Mouse (Mus musculus) thymus, postnatal 10 days (tissue): ENCODE data around the gene Wtap.
"Not testable (repeated sequence)": the region's sequence is repeated elsewhere in the genome, so short reads cannot be mapped to it uniquely, and the experiment has no call there.

ENCODE experiments used
- DNase-seq, 2 experiments: peaks; one replicate each; pipeline ENCODE4 v3.0.0; 2021; ENCODE audit warnings: low spot score in 2 of 2

Gene Wtap

DNA sequence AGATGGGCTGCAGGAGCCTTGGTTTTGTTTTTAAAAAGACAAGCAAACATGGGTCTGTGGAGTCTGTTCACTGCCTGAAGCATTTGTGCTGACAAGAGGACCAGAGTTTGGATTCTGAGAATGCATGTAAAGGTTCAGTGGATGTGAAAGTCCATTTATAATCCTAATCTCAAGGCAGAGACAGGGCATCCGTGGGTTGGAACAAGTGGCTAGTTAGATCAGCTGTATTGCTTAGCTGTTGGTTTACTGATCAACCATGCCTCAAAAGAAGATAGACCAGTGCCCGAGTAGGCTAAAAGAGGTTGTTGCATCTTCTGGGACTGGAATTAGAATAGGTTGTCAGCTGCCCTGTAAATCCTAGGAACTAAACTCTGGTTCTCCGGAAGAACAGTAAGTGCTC is 30.5 kb downstream of the Wtap start:
- no peak for DNase-seq

DNA sequence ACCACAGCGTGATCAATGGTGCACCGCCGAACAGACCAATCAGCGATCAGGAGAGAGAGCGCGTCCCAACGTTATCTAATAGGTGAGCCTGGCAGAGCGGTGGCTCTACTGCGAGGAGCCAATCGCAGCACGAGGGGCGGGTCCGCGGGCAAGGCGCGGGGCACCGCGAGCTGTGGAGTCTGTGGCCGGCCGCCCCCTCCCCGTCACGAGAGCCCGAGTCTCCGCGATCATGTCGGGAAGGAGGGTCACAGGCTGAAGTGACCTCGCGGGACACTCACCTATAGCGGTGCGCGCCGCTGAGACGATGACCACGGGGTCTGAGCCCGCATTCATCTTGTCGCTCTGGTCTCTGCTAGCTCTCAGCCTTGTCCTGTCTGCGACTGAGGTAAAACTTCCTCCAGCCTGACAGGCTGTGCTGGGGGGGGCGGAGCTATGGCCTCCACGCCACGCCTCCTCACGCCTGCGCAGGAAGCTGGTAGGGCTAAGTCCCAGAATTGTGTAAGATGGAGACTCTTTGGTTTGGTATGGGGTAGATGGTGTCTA is 33.6 kb downstream of the Wtap start, which contains the start of gene Acat2:
Acat2 (minus strand) TSS at position 417 of the 543 bp plus-strand sequence.
- DNase-seq = peak; percentile 93 to 94

DNA sequence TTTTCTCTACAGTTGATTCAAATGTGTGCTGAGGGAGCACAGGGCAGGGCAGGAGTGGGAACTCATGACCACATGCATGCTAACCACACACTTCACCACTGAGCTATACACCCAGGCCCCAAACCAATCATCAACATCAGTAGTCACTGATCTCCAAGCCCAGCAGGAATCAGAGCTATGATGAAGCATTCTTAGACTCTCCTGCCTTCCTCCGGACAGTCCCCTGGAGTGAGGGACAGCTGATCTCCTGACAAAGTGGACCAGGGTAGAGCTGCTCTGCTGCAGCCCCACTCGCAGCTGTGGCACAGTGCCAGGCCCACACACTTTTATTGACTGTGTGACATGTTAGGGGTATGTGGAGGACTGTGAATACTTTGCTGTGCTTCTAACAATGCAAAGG is 34.6 kb downstream of the Wtap start:
- DNase-seq = not testable (repeated sequence)

GRCm38 (mm10) chr17:12956664-12957063 is 37.3 kb downstream of the Wtap start:
- DNase-seq = no peak

DNA sequence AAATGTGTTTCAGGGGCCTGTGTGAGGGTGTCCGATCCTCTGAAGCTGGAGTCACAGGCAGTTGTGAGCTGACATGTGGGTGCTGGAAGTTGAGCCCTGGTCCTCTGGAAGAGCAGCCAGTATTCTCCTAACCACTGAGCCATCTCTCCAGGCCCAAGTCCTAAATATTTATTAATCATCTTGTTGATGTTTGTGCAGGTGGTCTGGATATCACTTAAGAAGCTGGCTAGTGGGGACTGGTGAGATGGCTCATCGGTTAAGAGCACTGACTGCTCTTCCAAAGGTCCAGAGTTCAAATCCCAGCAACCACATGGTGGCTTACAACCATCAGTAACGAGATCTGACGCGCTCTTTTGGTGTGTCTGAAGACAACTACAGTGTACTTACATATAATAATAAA is 44.3 kb downstream of the Wtap start:
- DNase-seq = no peak

- no peak for DNase-seq
Observed at GRCm38 (mm10) chr17:12942459-12943162, 51.4 kb downstream of the Wtap start.

- no peak for DNase-seq
Observed at GRCm38 (mm10) chr17:12941543-12942260, 52.3 kb downstream of the Wtap start.

DNA sequence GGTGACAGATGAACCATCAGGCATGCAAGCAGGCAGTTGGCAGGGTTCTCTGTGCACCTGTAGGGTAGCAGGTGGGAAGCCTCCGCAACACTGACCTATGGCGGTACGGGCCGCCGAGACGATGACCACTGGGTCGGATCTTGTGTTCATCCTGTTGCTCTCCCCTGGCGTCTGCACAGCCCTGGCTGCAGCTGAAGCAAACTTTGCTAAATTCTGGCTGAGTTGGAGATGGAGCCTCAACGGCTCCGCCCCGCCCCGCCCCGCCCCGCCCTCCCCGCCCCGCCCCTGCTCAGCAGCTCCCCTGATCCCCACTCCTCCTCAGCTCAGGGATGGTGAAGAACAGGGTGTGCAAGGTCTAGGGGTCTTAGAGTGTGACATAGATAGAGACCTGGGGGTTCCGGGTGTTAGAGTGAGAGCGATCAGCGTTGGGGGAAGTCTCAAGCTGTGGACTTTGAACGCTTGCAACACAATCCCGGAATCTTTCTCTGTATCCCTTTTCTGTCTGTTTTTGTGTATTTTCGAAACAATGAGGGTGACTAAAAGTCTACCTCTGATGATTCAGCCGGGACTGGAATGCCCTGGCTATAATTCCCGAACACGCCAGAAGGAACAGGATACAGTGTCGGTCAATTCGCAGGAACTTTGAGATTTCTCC is 53.7 kb downstream of the Wtap start, which contains the start of gene Acat3:
Acat3 (minus strand) TSS at position 450 of the 655 bp plus-strand sequence.
- no peak for DNase-seq

DNA sequence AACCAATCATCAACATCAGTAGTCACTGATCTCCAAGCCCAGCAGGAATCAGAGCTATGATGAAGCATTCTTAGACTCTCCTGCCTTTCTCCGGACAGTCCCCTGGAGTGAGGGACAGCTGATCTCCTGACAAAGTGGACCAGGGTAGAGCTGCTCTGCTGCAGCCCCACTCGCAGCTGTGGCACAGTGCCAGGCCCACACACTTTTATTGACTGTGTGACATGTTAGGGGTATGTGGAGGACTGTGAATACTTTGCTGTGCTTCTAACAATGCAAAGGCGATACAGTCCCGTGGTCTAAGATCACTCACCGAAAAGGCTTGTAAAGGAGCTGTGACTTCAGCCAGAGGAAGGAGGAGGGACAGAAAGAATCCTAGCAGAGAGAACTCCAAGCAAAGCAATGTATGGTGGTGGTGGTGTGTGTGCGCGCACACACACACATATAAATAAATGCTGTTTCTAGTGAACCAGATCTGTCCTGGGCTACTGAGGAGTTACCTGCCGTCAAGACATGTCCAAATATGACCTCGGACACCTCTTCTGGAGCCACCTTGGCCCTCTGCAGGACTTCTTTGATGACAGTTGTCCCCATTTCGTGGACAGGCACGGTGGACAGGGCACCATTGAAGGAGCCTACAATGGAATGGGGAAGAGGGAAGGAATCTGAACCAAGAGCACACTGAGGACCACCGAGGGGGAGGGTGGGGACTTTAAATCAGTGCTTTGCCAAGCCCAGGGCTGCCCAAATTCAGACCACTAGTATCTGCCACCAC is 54.4 kb downstream of the Wtap start:
- not testable (repeated sequence) for DNase-seq

GRCm38 (mm10) chr17:12938077-12938476 is 55.9 kb downstream of the Wtap start:
- DNase-seq = no peak

- no peak for DNase-seq
Observed at GRCm38 (mm10) chr17:12937412-12937970, 56.5 kb downstream of the Wtap start.

GRCm38 (mm10) chr17:12935719-12936118 is 58.2 kb downstream of the Wtap start:
- DNase-seq = no peak

DNA sequence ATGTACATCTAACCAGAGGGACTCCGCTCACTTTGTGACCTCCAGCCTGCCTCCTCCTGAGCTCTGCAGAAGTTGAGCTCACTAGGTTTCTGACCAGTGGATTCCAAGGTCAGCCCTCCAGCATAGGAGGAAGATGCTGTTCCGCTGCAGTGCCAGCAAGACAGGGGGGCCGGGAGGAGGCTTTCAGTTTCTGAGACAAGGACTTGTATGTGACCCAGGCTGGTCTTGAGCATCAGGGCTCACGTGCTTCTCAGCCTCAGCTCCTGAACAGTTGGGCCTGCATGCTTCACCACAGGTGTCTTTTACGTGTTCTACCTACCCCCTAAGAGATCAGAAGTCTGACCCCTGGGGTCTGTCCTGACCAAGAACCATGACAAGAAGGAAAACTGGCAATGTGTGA is 62.4 kb downstream of the Wtap start:
- DNase-seq = not testable (repeated sequence)

GRCm38 (mm10) chr17:12925703-12926180 is 68.2 kb downstream of the Wtap start:
- DNase-seq = no peak

DNA sequence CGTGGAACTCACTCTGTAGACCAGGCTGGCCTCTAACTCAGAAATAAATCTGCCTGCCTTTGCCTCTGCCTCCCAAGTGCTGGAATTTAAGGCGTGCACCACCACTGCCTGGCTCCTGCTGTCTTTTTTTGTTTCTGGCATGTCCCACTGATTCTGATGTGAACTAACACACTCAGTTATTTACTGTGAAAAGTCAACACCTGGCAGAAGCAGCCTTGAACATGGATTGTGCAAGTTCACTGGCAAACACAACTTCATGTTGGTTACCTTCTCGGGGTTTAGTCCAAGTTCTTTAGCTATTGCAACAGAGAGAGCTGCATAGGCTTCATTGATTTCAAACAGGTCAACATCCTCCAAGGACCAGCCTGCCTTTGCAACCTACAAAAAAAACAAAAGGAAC is 69.0 kb downstream of the Wtap start:
- no peak for DNase-seq

GRCm38 (mm10) chr17:12921073-12921472 is 72.9 kb downstream of the Wtap start:
- DNase-seq = no peak
